Mouse (Mus musculus) urinary bladder, postnatal 0 days (tissue): ENCODE data around the gene Mogs. TPM values are rescaled to one million over a fixed set of nuclear protein-coding genes. Genes with fewer than 3 reads are reported as not detected.

Experiments
- microRNA counts: library from miRNA; unstranded; fragments of <30 nt; microRNA quantifications from one replicate; lab custom pipeline; 2016
- microRNA-seq: library from miRNA; unstranded; fragments of <30 nt; microRNA quantifications from one replicate; pipeline ENCODE4, GENCODE M21; 2016
- polyA plus RNA-seq: library from polyadenylated mRNA; unstranded; fragments of >200 nt; fragmentation: Nextera tagmentation; extraction: Ambion mirVana; gene quantifications from 2 replicates; pipeline ENCODE4 v1.2.1, GENCODE M21; 2015

Gene Mogs
- 18.7 and 21.6 TPM in 2 replicates for polyA plus RNA-seq

GRCm38 (mm10) chr6:83115011-83115671, at the start of gene Mogs:
Gene Mogs, plus strand, starts transcription at chr6:83115496.

GRCm38 (mm10) chr6:83070247-83070310, 45.2 kb upstream of the Mogs start, which contains the start of gene Tlx2:
Gene Tlx2, minus strand, starts transcription at chr6:83070293.

GRCm38 (mm10) chr6:83077630-83078323, 37.5 kb upstream of the Mogs start, which contains the start of gene Pcgf1:
Gene Pcgf1, plus strand, starts transcription at chr6:83077869.

GRCm38 (mm10) chr6:83086121-83087035, 28.9 kb upstream of the Mogs start, which contains the start of gene Lbx2:
Gene Lbx2, plus strand, starts transcription at chr6:83086367.

GRCm38 (mm10) chr6:83101316-83101687, 14.0 kb upstream of the Mogs start, which contains the start of the genes Ccdc142 and Gm42688:
Gene Ccdc142, plus strand, starts transcription at chr6:83101601.
Gene Gm42688, plus strand, starts transcription at chr6:83101617.

DNA sequence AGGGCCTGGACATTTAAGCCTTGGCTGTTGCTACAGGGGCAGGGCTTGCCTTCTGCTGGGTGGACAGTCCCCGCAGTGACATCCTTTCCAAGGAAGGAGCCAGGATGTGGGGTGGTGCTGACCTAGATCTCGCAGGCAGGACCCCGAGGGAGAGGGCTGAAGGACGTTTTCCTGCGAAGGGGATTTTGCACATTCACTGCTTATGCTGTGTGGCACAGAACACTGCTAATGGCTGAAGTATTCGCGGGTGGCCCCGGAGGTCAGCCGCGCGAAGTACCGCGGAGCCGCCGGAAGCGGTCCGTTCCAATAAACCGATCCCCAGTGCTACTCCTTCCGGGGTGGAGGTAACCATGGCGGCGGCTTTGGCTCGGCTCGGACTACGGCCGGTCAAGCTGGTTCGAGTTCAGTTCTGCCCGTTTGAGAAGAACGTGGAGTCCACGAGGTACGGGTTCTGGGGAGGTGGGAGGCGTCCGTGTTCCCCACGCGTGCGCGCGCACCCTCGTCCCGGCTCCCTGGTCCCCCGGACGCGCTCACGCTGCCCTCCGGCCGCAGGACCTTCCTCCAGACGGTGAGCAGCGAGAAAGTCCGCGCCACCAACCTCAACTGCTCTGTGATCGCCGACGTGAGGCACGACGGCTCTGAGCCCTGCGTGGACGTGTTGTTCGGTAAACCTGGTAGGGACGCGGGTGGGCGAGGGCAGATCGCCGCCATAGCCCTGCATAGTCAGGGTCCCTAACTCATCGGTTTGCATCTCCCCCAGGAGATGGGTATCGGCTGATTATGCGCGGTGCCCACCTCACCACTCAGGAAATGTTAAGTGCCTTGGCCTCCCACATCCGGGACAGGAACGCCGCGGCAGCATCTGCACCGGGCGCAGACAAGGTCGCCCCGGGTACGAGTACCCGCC, 6.3 kb upstream of the Mogs start, which contains the start of gene Mrpl53:
Gene Mrpl53 (plus strand): TSS at position 279 of the 907 bp plus-strand sequence.

DNA sequence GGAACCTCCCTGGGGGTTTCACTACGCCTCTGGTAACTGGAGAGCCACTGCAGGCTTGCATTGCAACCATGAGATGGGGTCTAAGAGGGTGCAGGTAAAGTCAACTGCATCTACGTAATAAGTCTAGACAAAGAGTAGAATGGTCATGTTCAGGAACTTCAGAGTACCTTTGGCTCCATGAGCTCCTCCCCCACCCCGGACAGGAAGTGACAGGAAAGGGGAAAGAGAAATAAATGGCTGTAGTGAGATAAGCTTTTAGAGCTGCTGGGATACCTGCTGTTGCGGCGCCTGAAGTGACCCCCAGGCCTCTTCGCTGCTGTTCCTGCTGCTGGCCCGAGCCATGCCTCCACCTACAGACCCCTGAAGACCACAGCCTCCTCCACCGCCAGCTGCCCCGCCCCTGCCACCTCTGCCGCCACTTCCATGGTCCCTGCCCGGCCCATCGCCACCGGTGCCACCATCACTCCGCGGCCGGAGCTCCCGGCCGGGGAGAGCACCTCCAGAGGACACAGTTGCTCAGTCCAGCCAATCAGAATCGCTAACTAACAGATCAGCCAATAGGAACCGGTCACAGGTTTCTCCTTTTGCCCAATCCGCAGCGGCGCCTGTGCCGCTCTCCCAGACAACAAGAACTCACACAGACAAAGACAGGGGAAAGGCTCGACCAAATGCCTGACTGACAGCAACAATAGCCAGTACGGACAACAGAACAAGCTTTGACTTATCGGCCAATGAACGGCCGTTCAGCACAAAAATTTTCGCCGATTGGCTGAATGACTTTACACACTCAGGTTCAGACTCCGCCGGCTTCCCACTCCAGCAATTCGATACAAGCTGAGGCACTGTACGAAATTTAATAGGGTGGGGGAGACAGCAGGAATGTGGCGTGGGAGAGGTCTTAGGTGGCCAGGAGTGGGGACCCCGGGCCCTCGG, 5.9 kb downstream of the Mogs start, which contains the start of gene Wbp1:
Gene Wbp1 (minus strand): TSS at position 630 of the 933 bp plus-strand sequence.

DNA sequence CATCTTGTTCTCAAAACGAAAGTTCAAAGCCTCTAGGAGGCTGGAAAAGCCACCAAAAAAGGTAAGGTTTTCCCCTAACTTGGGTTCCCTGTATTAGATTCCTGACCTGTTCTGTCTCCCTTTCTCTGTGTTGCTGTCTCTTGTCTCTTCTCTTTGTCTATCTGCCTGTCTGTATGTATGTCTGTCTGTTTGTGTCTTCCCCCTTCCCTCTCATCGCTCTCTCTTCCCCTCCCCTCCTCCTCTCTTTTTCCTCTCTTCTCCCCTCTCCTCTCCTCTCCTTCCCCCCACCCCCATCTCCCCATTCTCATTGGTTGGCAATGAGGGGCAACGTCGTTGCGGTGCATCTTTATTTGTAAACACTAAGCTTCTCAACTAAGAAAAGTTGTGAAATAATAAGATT, 10.0 kb downstream of the Mogs start, which contains the start of gene Ino80b:
Gene Ino80b (minus strand): TSS at position 101 of the 400 bp plus-strand sequence.

GRCm38 (mm10) chr6:83134951-83135513, 19.7 kb downstream of the Mogs start, which contains the start of gene Rtkn:
Gene Rtkn, plus strand, starts transcription at chr6:83135463.

DNA sequence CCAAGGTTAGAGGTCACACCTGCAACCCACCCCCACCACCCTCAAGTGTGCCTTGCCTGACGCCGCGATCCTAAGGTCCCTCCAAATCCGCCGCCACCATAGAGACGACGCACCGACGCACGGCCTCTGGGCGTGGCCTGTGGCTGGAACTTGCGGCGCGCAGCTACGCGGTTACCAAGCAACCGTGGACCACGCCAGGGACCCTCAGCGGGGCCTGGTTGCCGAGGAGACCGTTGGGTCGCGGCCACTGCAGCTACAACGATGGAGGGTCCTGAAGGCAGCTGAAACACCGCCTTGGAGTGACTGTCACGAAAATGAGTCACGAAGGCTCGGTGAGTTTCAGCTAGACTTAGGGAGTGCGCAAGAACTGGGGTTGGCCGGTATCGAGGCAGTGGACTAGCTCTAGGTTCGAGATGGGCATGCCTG, 41.0 kb downstream of the Mogs start, which contains the start of the genes Wdr54 and 1700003E16Rik:
Gene Wdr54 (minus strand): TSS at position 139 of the 426 bp plus-strand sequence.
Gene 1700003E16Rik (plus strand): TSS at position 146 of the 426 bp plus-strand sequence.

DNA sequence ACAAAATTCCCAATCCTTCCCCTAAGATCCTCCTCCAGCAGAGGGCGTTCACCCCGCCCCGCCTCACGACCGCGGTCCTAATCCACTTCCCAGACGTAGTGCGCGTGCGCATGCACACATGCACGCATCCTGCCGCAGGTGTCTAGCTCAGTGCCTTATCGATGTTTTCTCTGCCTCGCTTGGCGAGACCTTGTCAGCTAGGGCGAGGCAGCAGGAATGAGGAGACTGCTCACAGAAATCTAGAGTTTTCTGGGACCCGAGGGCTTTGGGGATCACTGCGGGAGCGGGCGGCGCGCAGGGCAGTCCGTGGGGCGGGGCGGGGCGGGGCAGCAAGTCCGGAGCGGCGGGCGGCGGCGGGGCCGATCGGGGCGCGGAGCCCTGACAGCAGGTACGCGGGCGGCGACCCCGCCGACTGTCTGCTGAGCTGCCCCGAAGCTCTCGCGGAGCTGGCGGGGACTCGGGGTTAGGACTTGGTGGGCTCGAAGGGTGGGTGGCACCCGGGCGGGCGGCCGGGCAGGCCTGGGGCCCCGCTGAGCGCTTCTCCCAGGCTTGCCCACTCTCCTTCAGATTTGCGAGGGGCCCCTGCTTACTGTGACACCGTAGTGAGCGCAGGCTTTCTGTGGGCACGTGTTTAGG, 50.4 kb downstream of the Mogs start, which contains the start of gene Dctn1:
Gene Dctn1 (plus strand): TSS at position 314 of the 636 bp plus-strand sequence.

MicroRNAs encoded within 50 kb of the gene (microRNA counts, 519-probe panel; counts per million panel counts)
- microRNA mmu-miR-3470a+mmu-miR-3470b (lab: Ali Mortazavi, UCI) = not detected

Small RNAs within 50 kb of the gene (microRNA-seq; reads per million reads assigned to microRNA genes)
- gene Mir3470a = not detected

Other genes starting within 250 kb of the Mogs start
- gene Sema4f, start 175.7 kb upstream of the Mogs start, polyA plus RNA-seq = 0.08 and 0.22 TPM in 2 replicates
- gene M1ap, start 168.6 kb upstream of the Mogs start, polyA plus RNA-seq = 0.23 and 0.34 TPM in 2 replicates
- gene Dok1, start 82.0 kb upstream of the Mogs start, polyA plus RNA-seq = 20.9 TPM in 2 replicates
- gene Loxl3, start 81.3 kb upstream of the Mogs start, polyA plus RNA-seq = 9.6 and 9.8 TPM in 2 replicates
- 130 and 134 TPM in 2 replicates for gene Aup1, start 61.0 kb upstream of the Mogs start, polyA plus RNA-seq
- 66.1 and 69.7 TPM in 2 replicates for gene Htra2, start 60.2 kb upstream of the Mogs start, polyA plus RNA-seq
- gene Dqx1, start 57.7 kb upstream of the Mogs start, polyA plus RNA-seq = 3.3 and 4.1 TPM in 2 replicates
- gene Tlx2, start 45.2 kb upstream of the Mogs start, polyA plus RNA-seq = 0.46 and 0.62 TPM in 2 replicates
- 9.2 and 12.1 TPM in 2 replicates for gene Pcgf1, start 37.6 kb upstream of the Mogs start, polyA plus RNA-seq
- gene Lbx2, start 29.1 kb upstream of the Mogs start, polyA plus RNA-seq = 0.21 TPM in 1 of 2 replicates, not detected in the other
- 0.71 and 0.80 TPM in 2 replicates for gene Ccdc142, start 13.9 kb upstream of the Mogs start, polyA plus RNA-seq
- 0.82 and 1.1 TPM in 2 replicates for gene Gm42688, start 13.9 kb upstream of the Mogs start, polyA plus RNA-seq
- 127 TPM in 2 replicates for gene Mrpl53, start 6.5 kb upstream of the Mogs start, polyA plus RNA-seq
- gene Wbp1, start 6.1 kb downstream of the Mogs start, polyA plus RNA-seq = 48.6 and 53.4 TPM in 2 replicates
- 7.6 and 8.2 TPM in 2 replicates for gene Ino80b, start 9.9 kb downstream of the Mogs start, polyA plus RNA-seq
- gene Rtkn, start 20.0 kb downstream of the Mogs start, polyA plus RNA-seq = 7.2 and 9.3 TPM in 2 replicates
- gene Wdr54, start 40.9 kb downstream of the Mogs start, polyA plus RNA-seq = 1.6 and 1.8 TPM in 2 replicates
- 0.51 and 0.66 TPM in 2 replicates for gene 1700003E16Rik, start 40.9 kb downstream of the Mogs start, polyA plus RNA-seq
- gene Dctn1, start 50.4 kb downstream of the Mogs start, polyA plus RNA-seq = 62.5 and 72.3 TPM in 2 replicates
- 0.17 TPM in 1 of 2 replicates, not detected in the other for gene Slc4a5, start 104.3 kb downstream of the Mogs start, polyA plus RNA-seq
- 26.2 and 28.9 TPM in 2 replicates for gene Mthfd2, start 210.4 kb downstream of the Mogs start, polyA plus RNA-seq
- 36.6 and 42.2 TPM in 2 replicates for gene Mob1a, start 210.5 kb downstream of the Mogs start, polyA plus RNA-seq
- gene Bola3, start 233.7 kb downstream of the Mogs start, polyA plus RNA-seq = 134 and 157 TPM in 2 replicates